Mouse (Mus musculus) spleen, adult 2 months (tissue): ENCODE data around the gene Shroom3. TPM values are rescaled to one million over a fixed set of nuclear protein-coding genes. Genes with fewer than 3 reads are reported as not detected.
A peak's percentile ranks its signal among the peaks of the same experiment; 100 is the strongest.

ENCODE experiments used
- DNase-seq, 2 experiments: peaks; one replicate each; pipeline versions ENCODE4 v3.0.0 to v3.0.0-alpha.2; 2012 to 2021; ENCODE audit warnings: low spot score in 2 of 2, low read depth in 1 of 2
- H3K27ac ChIP-seq: fragments of 200-500 bp; 2 replicates; pipeline ENCODE4 v1.5.1; 2012; ENCODE audit warnings: low read length, inconsistent platforms; ENCODE audit not compliant: insufficient read depth
- H3K27me3 ChIP-seq: fragments of 200-500 bp; 2 replicates; pipeline ENCODE4 v1.6.1; 2012; ENCODE audit warnings: mild to moderate bottlenecking, moderate library complexity, low read length, inconsistent platforms; ENCODE audit not compliant: control insufficient read depth, insufficient read depth
- H3K36me3 ChIP-seq: fragments of 200-500 bp; 2 replicates; pipeline ENCODE4 v1.6.1; 2012; ENCODE audit warnings: mild to moderate bottlenecking, low read length, inconsistent platforms; ENCODE audit not compliant: control insufficient read depth, insufficient read depth
- H3K4me1 ChIP-seq: fragments of 200-500 bp; 2 replicates; pipeline ENCODE4 v1.6.1; 2011; ENCODE audit warnings: inconsistent platforms; ENCODE audit not compliant: control insufficient read depth, insufficient read depth, insufficient read length
- H3K4me3 ChIP-seq: fragments of 200-500 bp; 2 replicates; pipeline ENCODE4 v1.5.1; 2011; ENCODE audit warnings: mild to moderate bottlenecking, inconsistent platforms; ENCODE audit not compliant: insufficient read depth, insufficient read length; ENCODE audit errors: extremely low read depth
- CTCF ChIP-seq: fragments of 200-500 bp; IDR thresholded peaks from 2 replicates; pipeline ENCODE4 v1.5.1; 2011; ENCODE audit warnings: mild to moderate bottlenecking, inconsistent platforms; ENCODE audit not compliant: insufficient read depth, insufficient read length, insufficient replicate concordance; ENCODE audit errors: extremely low read depth
- POLR2A ChIP-seq: fragments of 200-500 bp; IDR thresholded peaks from 2 replicates; pipeline ENCODE4 v1.6.1; 2011; ENCODE audit warnings: low read depth, low read length, inconsistent platforms
- WGBS: fragments of 180-500 bp; shearing (Covaris S2); methylation state at CpG from one replicate; pipeline ENCODE4 v1.1.7; 2018; 5-methylcytosine and 5-hydroxymethylcytosine counted together
- polyA plus RNA-seq: library from polyadenylated mRNA; depleted of rRNA; stranded (reverse); fragments of >200 nt; gene quantifications from 2 replicates; pipeline ENCODE4 v1.2.3, GENCODE M21; 2012

Shroom3 gene
- polyA plus RNA-seq, 1 experiment: 9.9 TPM

GRCm38 (mm10) chr5:92948972-92949745, 265.9 kb downstream of the Shroom3 start:
- no peaks in the 10 kb centered on the region for H3K27me3 ChIP-seq
- no peaks in the 10 kb centered on the region for H3K36me3 ChIP-seq
- TF ChIP-seq CTCF: no peak
- TF ChIP-seq POLR2A: no peak

DNA sequence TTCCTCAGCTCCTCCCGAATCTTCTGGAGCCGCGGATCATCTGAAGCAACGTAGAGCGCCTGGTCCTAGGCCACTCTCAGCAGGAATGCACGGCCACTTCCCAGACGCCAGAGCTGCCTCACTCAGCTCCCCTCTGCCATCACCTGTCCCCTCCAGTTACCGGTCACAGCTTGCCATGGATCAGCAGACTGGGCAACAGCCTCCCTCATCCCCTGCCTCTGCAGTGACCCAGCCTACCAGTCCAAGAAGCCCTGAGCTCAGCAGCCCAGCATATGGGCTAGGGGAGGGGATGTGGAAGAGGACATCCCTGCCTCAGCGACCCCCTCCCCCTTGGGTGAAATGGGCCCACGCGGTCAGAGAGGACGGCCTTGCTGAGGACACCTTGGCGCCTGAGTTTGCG, 267.3 kb downstream of the Shroom3 start:
- H3K4me3 ChIP-seq: no peak overlapping the region
- DNase-seq: no peak
- no peak for TF ChIP-seq CTCF
- no peak for TF ChIP-seq POLR2A

More at GRCm38 (mm10) chr5:92948972-92949745, 265.9 kb downstream of the Shroom3 start:
- DNase-seq: no peak
- Histone ChIP-seq H3K4me3 (no peak overlapping the region), H3K4me1 (no peaks in the 10 kb centered on the region), H3K27ac (no peak overlapping the region)
- WGBS: 88% methylated on average over 14 of the region's 14 CpGs

GRCm38 (mm10) chr5:92951079-92951478, 267.8 kb downstream of the Shroom3 start:
- no peaks in the 10 kb centered on the region for H3K36me3 ChIP-seq
- H3K4me3 ChIP-seq: no peak overlapping the region
- no peak overlapping the region for H3K27ac ChIP-seq
- no peaks in the 10 kb centered on the region for H3K27me3 ChIP-seq
- DNase-seq: no peak
- TF ChIP-seq CTCF: no peak
- no peak for TF ChIP-seq POLR2A
- H3K4me1 ChIP-seq: no peaks in the 10 kb centered on the region
- WGBS: 93% methylated on average over 14 of the region's 14 CpGs

More for the DNA sequence above, 267.3 kb downstream of the Shroom3 start:
- Histone ChIP-seq H3K27ac (no peak overlapping the region), H3K36me3 (no peaks in the 10 kb centered on the region), H3K4me1 (no peaks in the 10 kb centered on the region), H3K27me3 (no peaks in the 10 kb centered on the region)
- 93% methylated on average over 14 of the region's 14 CpGs for WGBS

GRCm38 (mm10) chr5:92953865-92954264, 270.6 kb downstream of the Shroom3 start:
- Histone ChIP-seq H3K27ac (no peak overlapping the region), H3K27me3 (no peaks in the 10 kb centered on the region), H3K4me3 (no peak overlapping the region), H3K4me1 (no peaks in the 10 kb centered on the region), H3K36me3 (no peaks in the 10 kb centered on the region)
- WGBS: 86% methylated on average over 8 of the region's 8 CpGs
- TF ChIP-seq CTCF (no peak), POLR2A (no peak)
- no peak for DNase-seq

DNA sequence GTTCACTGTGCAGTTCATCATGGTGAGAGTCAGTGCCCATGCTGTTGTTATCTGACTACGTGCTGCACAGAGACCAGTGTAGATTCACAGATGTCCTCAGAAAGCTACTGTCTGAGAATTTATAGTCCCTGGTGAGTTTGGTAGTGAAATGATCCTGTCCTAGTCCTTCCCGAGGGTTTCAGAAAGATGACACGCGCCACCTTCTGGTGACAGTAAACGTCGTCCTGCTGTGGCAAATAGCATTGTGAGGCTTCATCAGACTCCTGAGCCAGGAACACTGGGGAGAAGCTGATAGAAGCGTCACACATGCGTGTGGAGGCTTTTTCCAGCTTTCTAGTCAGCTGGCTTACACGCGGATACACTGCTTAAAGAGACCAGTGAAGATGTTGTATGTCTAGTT, 271.1 kb downstream of the Shroom3 start:
- Histone ChIP-seq H3K27me3 (no peaks in the 10 kb centered on the region), H3K27ac (no peak overlapping the region), H3K4me1 (no peaks in the 10 kb centered on the region), H3K4me3 (no peak overlapping the region), H3K36me3 (no peaks in the 10 kb centered on the region)
- 40% methylated on average over 10 of the region's 10 CpGs for WGBS
- peak; percentile 11; the same call in 1 of the 2 replicates for TF ChIP-seq CTCF
- no peak for TF ChIP-seq POLR2A
- no peak for DNase-seq

GRCm38 (mm10) chr5:92954827-92955475, 271.7 kb downstream of the Shroom3 start:
- Histone ChIP-seq H3K36me3 (no peaks in the 10 kb centered on the region), H3K4me1 (no peaks in the 10 kb centered on the region), H3K27me3 (no peaks in the 10 kb centered on the region), H3K27ac (no peak overlapping the region), H3K4me3 (no peak overlapping the region)
- WGBS: 62% methylated on average over 6 of the region's 6 CpGs
- TF ChIP-seq POLR2A (no peak), CTCF (no peak)
- DNase-seq: no peak

GRCm38 (mm10) chr5:92959287-92959686, 276.1 kb downstream of the Shroom3 start:
- WGBS: 78% methylated on average over 10 of the region's 10 CpGs
- H3K4me3 ChIP-seq: no peak overlapping the region
- no peak overlapping the region for H3K27ac ChIP-seq
- TF ChIP-seq POLR2A (no peak), CTCF (no peak)
- no peak for DNase-seq
- H3K27me3 ChIP-seq: no peaks in the 10 kb centered on the region
- no peaks in the 10 kb centered on the region for H3K4me1 ChIP-seq
- no peaks in the 10 kb centered on the region for H3K36me3 ChIP-seq
